In the genomic region with DNA sequence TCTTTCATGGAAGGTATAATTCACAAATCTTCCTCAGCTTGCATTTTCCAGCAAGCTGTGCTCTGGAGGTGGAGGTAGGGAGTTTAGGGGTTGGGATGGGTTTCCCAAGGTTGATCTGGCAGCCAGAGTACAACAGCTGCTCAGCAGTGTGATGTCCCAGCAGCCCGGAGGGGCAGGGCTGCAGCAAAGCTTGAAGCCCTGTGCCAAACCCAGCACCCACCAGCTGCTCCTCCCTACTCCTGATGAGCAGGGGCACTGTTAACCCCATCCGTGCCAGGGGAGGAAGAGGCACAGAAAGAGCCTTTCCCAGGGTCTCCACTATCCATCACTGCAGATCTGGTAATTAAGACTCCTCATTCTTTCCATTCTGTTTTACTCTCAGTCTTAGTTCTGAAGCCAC, we compare ENCODE assay signal across 19 mouse cellular contexts.
A peak's percentile ranks its signal among the peaks of the same experiment; 100 is the strongest.
DNase-seq lines count a peak whose midpoint lies in the region; ATAC-seq and TF ChIP-seq lines count a peak whose summit lies in the region.
"Had no signal": no experiment of that assay in that cellular context is flagged by ENCODE, and none has a peak within 500 bp of the region (broad histone marks: within the 10 kb centered on the region; RNA-seq: fewer than 3 reads in every experiment).

No protein-coding gene starts in this region.

- TF ChIP-seq CTCF in lung, adult 2 months (IDR thresholded peaks at IDR 0.05; ENCODE audit: insufficient read depth, low read length), result no peak

- no peak overlapping the region for H3K4me2 ChIP-seq in embryonic facial prominence, embryonic 14.5 days (ENCODE audit: low read depth, low read length)
- no peak overlapping the region for H3K4me2 ChIP-seq in hindbrain, embryonic 15.5 days
- no peak overlapping the region for H3K4me2 ChIP-seq in lung, embryonic 15.5 days
- no peak overlapping the region for H3K4me2 ChIP-seq in neural tube, embryonic 14.5 days (ENCODE audit: low read depth, low read length)
- no peak overlapping the region for H3K4me2 ChIP-seq in neural tube, embryonic 15.5 days
- H3K4me2 ChIP-seq: heart, embryonic 15.5 days; kidney, embryonic 15.5 days; limb, embryonic 15.5 days had no signal

- DNase-seq in embryonic facial prominence, embryonic 14.5 days (ENCODE audit: low spot score), result peak; percentile 58
- no peak for DNase-seq in embryonic facial prominence, embryonic 10.5 days (ENCODE audit: low spot score)
- DNase-seq in hindbrain, embryonic 10.5 days (ENCODE audit: low spot score), result no peak
- DNase-seq in lung, adult 2 months, result no peak
- DNase-seq: adrenal gland, postnatal 25 days; cerebellum, adult 11 months; cerebellum, postnatal 36 days; heart, postnatal 36 days; kidney, adult 11 months; kidney, postnatal 36 days; layer of hippocampus, postnatal 36 days had no signal

- peaks cover 4% of the 10 kb centered on the region; the same call in 1 of the 2 replicates for H3K9me3 ChIP-seq in embryonic facial prominence, embryonic 14.5 days (ENCODE audit: control insufficient read depth, low read length)
- no peaks in the 10 kb centered on the region for H3K9me3 ChIP-seq in embryonic facial prominence, embryonic 10.5 days
- no peaks in the 10 kb centered on the region for H3K9me3 ChIP-seq in hindbrain, embryonic 15.5 days
- no peaks in the 10 kb centered on the region for H3K9me3 ChIP-seq in hindbrain, embryonic 10.5 days
- no peaks in the 10 kb centered on the region for H3K9me3 ChIP-seq in lung, embryonic 15.5 days
- no peaks in the 10 kb centered on the region for H3K9me3 ChIP-seq in neural tube, embryonic 14.5 days (ENCODE audit: control insufficient read depth, low read length)
- H3K9me3 ChIP-seq in neural tube, embryonic 15.5 days (replicated peaks), result no peaks in the 10 kb centered on the region
- H3K9me3 ChIP-seq: heart, embryonic 15.5 days; kidney, embryonic 15.5 days; limb, embryonic 15.5 days had no signal

- no peak for TF ChIP-seq POLR2A in lung, adult 2 months (IDR thresholded peaks at IDR 0.05; ENCODE audit: borderline replicate concordance, extremely low read depth, low read depth, low read length)

- H3K36me3 ChIP-seq in embryonic facial prominence, embryonic 14.5 days (ENCODE audit: control insufficient read depth, insufficient read depth, low read length), result no peaks in the 10 kb centered on the region
- H3K36me3 ChIP-seq in embryonic facial prominence, embryonic 10.5 days (replicated peaks), result no peaks in the 10 kb centered on the region
- H3K36me3 ChIP-seq in hindbrain, embryonic 15.5 days, result no peaks in the 10 kb centered on the region
- H3K36me3 ChIP-seq in hindbrain, embryonic 10.5 days, result no peaks in the 10 kb centered on the region
- no peaks in the 10 kb centered on the region for H3K36me3 ChIP-seq in lung, embryonic 15.5 days
- H3K36me3 ChIP-seq in neural tube, embryonic 14.5 days (ENCODE audit: control insufficient read depth, insufficient read depth, low read length), result no peaks in the 10 kb centered on the region
- no peaks in the 10 kb centered on the region for H3K36me3 ChIP-seq in neural tube, embryonic 15.5 days
- H3K36me3 ChIP-seq: heart, embryonic 15.5 days; kidney, embryonic 15.5 days; limb, embryonic 15.5 days had no signal

- H3K9ac ChIP-seq in embryonic facial prominence, embryonic 14.5 days (ENCODE audit: low read depth, low read length), result no peak overlapping the region
- no peak overlapping the region for H3K9ac ChIP-seq in hindbrain, embryonic 15.5 days
- H3K9ac ChIP-seq in lung, embryonic 15.5 days, result no peak overlapping the region
- H3K9ac ChIP-seq in neural tube, embryonic 14.5 days (replicated peaks; ENCODE audit: low read depth, low read length), result no peak overlapping the region
- H3K9ac ChIP-seq in neural tube, embryonic 15.5 days (replicated peaks), result no peak overlapping the region
- H3K9ac ChIP-seq: heart, embryonic 15.5 days; kidney, embryonic 15.5 days; limb, embryonic 15.5 days; liver, embryonic 14.5 days had no signal

- H3K4me1 ChIP-seq in embryonic facial prominence, embryonic 14.5 days (ENCODE audit: control insufficient read depth, insufficient read depth, low read length), result peaks cover 10% of the 10 kb centered on the region; the same call in 1 of the 2 replicates
- H3K4me1 ChIP-seq in embryonic facial prominence, embryonic 10.5 days, result peaks cover 21% of the 10 kb centered on the region
- H3K4me1 ChIP-seq in hindbrain, embryonic 15.5 days (replicated peaks), result no peaks in the 10 kb centered on the region
- peaks cover 2% of the 10 kb centered on the region; the same call in 1 of the 2 replicates for H3K4me1 ChIP-seq in hindbrain, embryonic 10.5 days (replicated peaks)
- H3K4me1 ChIP-seq in lung, embryonic 15.5 days, result peaks cover 7% of the 10 kb centered on the region; the same call in 1 of the 2 replicates
- no peaks in the 10 kb centered on the region for H3K4me1 ChIP-seq in lung, adult 2 months (ENCODE audit: control insufficient read depth, insufficient read depth, low read length)
- no peaks in the 10 kb centered on the region for H3K4me1 ChIP-seq in neural tube, embryonic 14.5 days (ENCODE audit: control insufficient read depth, insufficient read depth, low read length)
- no peaks in the 10 kb centered on the region for H3K4me1 ChIP-seq in neural tube, embryonic 15.5 days
- H3K4me1 ChIP-seq: heart, embryonic 15.5 days; kidney, embryonic 15.5 days had no signal

- ATAC-seq in embryonic facial prominence, embryonic 14.5 days (ENCODE audit: low read depth), result 0 out of 2 replicates have a peak, but pooled peaks have one; percentile 55
- 0 out of 2 replicates have a peak, but pooled peaks have one; percentile 19 for ATAC-seq in hindbrain, embryonic 15.5 days (ENCODE audit: low FRiP score, low read depth)
- peak; percentile 39; the same call in 1 of the 2 replicates for ATAC-seq in lung, embryonic 15.5 days (ENCODE audit: borderline replicate concordance, extremely low read depth, low FRiP score, low TSS enrichment)
- peak; percentile 65 for ATAC-seq in neural tube, embryonic 14.5 days (ENCODE audit: low read depth)
- no peak for ATAC-seq in neural tube, embryonic 15.5 days (ENCODE audit: low FRiP score)

- H3K27ac ChIP-seq in embryonic facial prominence, embryonic 14.5 days (replicated peaks; ENCODE audit: low read depth, low read length), result no peak overlapping the region
- H3K27ac ChIP-seq in embryonic facial prominence, embryonic 10.5 days (replicated peaks), result no peak overlapping the region
- H3K27ac ChIP-seq in hindbrain, embryonic 15.5 days (replicated peaks), result no peak overlapping the region
- no peak overlapping the region for H3K27ac ChIP-seq in hindbrain, embryonic 10.5 days
- no peak overlapping the region for H3K27ac ChIP-seq in lung, embryonic 15.5 days
- H3K27ac ChIP-seq in neural tube, embryonic 14.5 days (ENCODE audit: low read depth, low read length), result no peak overlapping the region
- no peak overlapping the region for H3K27ac ChIP-seq in neural tube, embryonic 15.5 days (replicated peaks)
- H3K27ac ChIP-seq: heart, embryonic 15.5 days; kidney, embryonic 15.5 days; limb, embryonic 15.5 days; liver, embryonic 14.5 days had no signal

- H3K4me3 ChIP-seq in embryonic facial prominence, embryonic 14.5 days (ENCODE audit: low read depth, low read length), result no peak overlapping the region
- H3K4me3 ChIP-seq in embryonic facial prominence, embryonic 10.5 days, result no peak overlapping the region
- no peak overlapping the region for H3K4me3 ChIP-seq in hindbrain, embryonic 15.5 days
- no peak overlapping the region for H3K4me3 ChIP-seq in hindbrain, embryonic 10.5 days
- H3K4me3 ChIP-seq in lung, embryonic 15.5 days, result no peak overlapping the region
- no peak overlapping the region for H3K4me3 ChIP-seq in lung, adult 2 months (replicated peaks; ENCODE audit: extremely low read depth, low read depth, low read length)
- no peak overlapping the region for H3K4me3 ChIP-seq in neural tube, embryonic 14.5 days (ENCODE audit: low read depth, low read length)
- H3K4me3 ChIP-seq in neural tube, embryonic 15.5 days (replicated peaks), result no peak overlapping the region
- H3K4me3 ChIP-seq: heart, embryonic 15.5 days; kidney, embryonic 15.5 days; limb, embryonic 15.5 days had no signal

- WGBS in embryonic facial prominence, embryonic 14.5 days, result 40% methylated on average over 2 of the region's 2 CpGs
- WGBS in embryonic facial prominence, embryonic 10.5 days, result 35% methylated on average over 2 of the region's 2 CpGs
- WGBS in hindbrain, embryonic 15.5 days, result 53% methylated on average over 2 of the region's 2 CpGs
- WGBS in hindbrain, embryonic 10.5 days, result 45% methylated on average over 2 of the region's 2 CpGs
- 28% methylated on average over 2 of the region's 2 CpGs for WGBS in lung, embryonic 15.5 days
- WGBS in lung, adult 2 months, result 39% methylated on average over 2 of the region's 2 CpGs
- WGBS in neural tube, embryonic 14.5 days, result 25% methylated on average over 2 of the region's 2 CpGs
- 28% methylated on average over 2 of the region's 2 CpGs for WGBS in neural tube, embryonic 15.5 days

- no peaks in the 10 kb centered on the region for H3K27me3 ChIP-seq in embryonic facial prominence, embryonic 14.5 days (replicated peaks; ENCODE audit: control insufficient read depth, insufficient read depth, low read length)
- H3K27me3 ChIP-seq in embryonic facial prominence, embryonic 10.5 days (replicated peaks; ENCODE audit: low read depth, poor library complexity, severe bottlenecking), result no peaks in the 10 kb centered on the region
- H3K27me3 ChIP-seq in hindbrain, embryonic 15.5 days, result no peaks in the 10 kb centered on the region
- no peaks in the 10 kb centered on the region for H3K27me3 ChIP-seq in hindbrain, embryonic 10.5 days (ENCODE audit: insufficient read depth, poor library complexity, severe bottlenecking)
- H3K27me3 ChIP-seq in lung, embryonic 15.5 days, result no peaks in the 10 kb centered on the region
- H3K27me3 ChIP-seq in neural tube, embryonic 14.5 days (ENCODE audit: control insufficient read depth, insufficient read depth, low read length), result no peaks in the 10 kb centered on the region
- no peaks in the 10 kb centered on the region for H3K27me3 ChIP-seq in neural tube, embryonic 15.5 days (replicated peaks)
- H3K27me3 ChIP-seq: heart, embryonic 15.5 days; kidney, embryonic 15.5 days; limb, embryonic 15.5 days had no signal
